Mouse (Mus musculus) neural tube, embryonic 12.5 days (tissue): ENCODE results near the gene Adi1. TPM values are rescaled to one million over a fixed set of nuclear protein-coding genes. Genes with fewer than 3 reads are reported as not detected.

Experiments
- ATAC-seq: fragments of 200-750 bp; cut with Nextera tagmentation; 2 replicates; pipeline ENCODE4 v1.8.0; 2017; ENCODE audit warnings: low read depth, mild to moderate bottlenecking, moderate TSS enrichment, moderate library complexity; ENCODE audit not compliant: low FRiP score
- H3K27ac ChIP-seq: fragments of 300-500 bp; sonication (generic); 2 replicates; pipeline ENCODE4 v1.5.1; 2016
- H3K27me3 ChIP-seq: fragments of 300-500 bp; sonication (generic); replicated peaks from 2 replicates; pipeline ENCODE4 v1.6.1; 2016; ENCODE audit warnings: mild to moderate bottlenecking
- H3K36me3 ChIP-seq: fragments of 300-500 bp; sonication (generic); 2 replicates; pipeline ENCODE4 v1.6.1; 2016; ENCODE audit warnings: mild to moderate bottlenecking
- H3K4me1 ChIP-seq: fragments of 300-500 bp; sonication (generic); 2 replicates; pipeline ENCODE4 v1.6.1; 2016
- H3K4me2 ChIP-seq: fragments of 300-500 bp; sonication (generic); replicated peaks from 2 replicates; pipeline ENCODE4 v1.6.1; 2016; ENCODE audit warnings: mild to moderate bottlenecking
- H3K4me3 ChIP-seq: fragments of 300-500 bp; sonication (generic); 2 replicates; pipeline ENCODE4 v1.5.1; 2016
- H3K9ac ChIP-seq: fragments of 300-500 bp; sonication (generic); 2 replicates; pipeline ENCODE4 v1.6.1; 2016; ENCODE audit warnings: mild to moderate bottlenecking
- H3K9me3 ChIP-seq: fragments of 300-500 bp; sonication (generic); 2 replicates; pipeline ENCODE4 v1.6.1; 2016; ENCODE audit warnings: mild to moderate bottlenecking
- WGBS: fragments of 180-500 bp; shearing (Covaris S2); methylation state at CpG from one replicate; pipeline ENCODE4 v1.1.7; 2016; 5-methylcytosine and 5-hydroxymethylcytosine counted together
- polyA plus RNA-seq: library from polyadenylated mRNA; unstranded; fragments of >200 nt; fragmentation: Nextera tagmentation; extraction: Ambion mirVana; gene quantifications from 2 replicates; pipeline ENCODE4 v1.2.1, GENCODE M21; 2016

The Adi1 gene
- polyA plus RNA-seq, 1 experiment from 2014 or later = 36.7 TPM

- H3K4me2 ChIP-seq = no peak overlapping the region
- no peaks in the 10 kb centered on the region for H3K9me3 ChIP-seq
- ATAC-seq = no peak
- H3K36me3 ChIP-seq = peaks cover 18% of the 10 kb centered on the region; the same call in 1 of the 2 replicates
- no peak overlapping the region for H3K27ac ChIP-seq
- WGBS = 84% methylated on average over 5 of the region's 5 CpGs
- peaks cover 9% of the 10 kb centered on the region for H3K4me1 ChIP-seq
- H3K27me3 ChIP-seq = no peaks in the 10 kb centered on the region; the same call in 1 of the 2 replicates
- no peak overlapping the region for H3K9ac ChIP-seq
- H3K4me3 ChIP-seq = no peak overlapping the region
These were observed 24.1 kb downstream of the Adi1 start for GRCm38 (mm10) chr12:28699086-28699485.

GRCm38 (mm10) chr12:28699656-28700055, 24.6 kb downstream of the Adi1 start:
- ATAC-seq = no peak; the same call in 1 of the 2 replicates
- no peaks in the 10 kb centered on the region for H3K9me3 ChIP-seq
- H3K4me2 ChIP-seq = no peak overlapping the region
- H3K27me3 ChIP-seq = no peaks in the 10 kb centered on the region; the same call in 1 of the 2 replicates
- H3K4me1 ChIP-seq = peaks cover 15% of the 10 kb centered on the region
- H3K36me3 ChIP-seq = peaks cover 14% of the 10 kb centered on the region; the same call in 1 of the 2 replicates
- WGBS = 10% methylated on average over 6 of the region's 6 CpGs
- peak overlapping the region; percentile 48; the same call in 1 of the 2 replicates for H3K27ac ChIP-seq
- H3K9ac ChIP-seq = no peak overlapping the region
- no peak overlapping the region for H3K4me3 ChIP-seq

- Histone ChIP-seq H3K9ac (no peak overlapping the region), H3K4me3 (no peak overlapping the region), H3K9me3 (no peaks in the 10 kb centered on the region), H3K36me3 (peaks cover 11% of the 10 kb centered on the region; the same call in 1 of the 2 replicates), H3K27ac (peak overlapping the region; percentile 48; the same call in 1 of the 2 replicates), H3K4me2 (no peak overlapping the region), H3K4me1 (peaks cover 19% of the 10 kb centered on the region), H3K27me3 (no peaks in the 10 kb centered on the region; the same call in 1 of the 2 replicates)
- 34% methylated on average over 3 of the region's 3 CpGs for WGBS
- ATAC-seq = no peak
These were observed 25.1 kb downstream of the Adi1 start for GRCm38 (mm10) chr12:28700101-28700511.

- Histone ChIP-seq H3K27me3 (no peaks in the 10 kb centered on the region; the same call in 1 of the 2 replicates), H3K4me1 (peaks cover 22% of the 10 kb centered on the region), H3K9ac (no peak overlapping the region), H3K36me3 (peaks cover 8% of the 10 kb centered on the region; the same call in 1 of the 2 replicates), H3K27ac (no peak overlapping the region), H3K4me2 (no peak overlapping the region), H3K4me3 (no peak overlapping the region), H3K9me3 (no peaks in the 10 kb centered on the region)
- 82% methylated on average over 19 of the region's 19 CpGs for WGBS
- peak; percentile 31; the same call in 1 of the 2 replicates for ATAC-seq
These were observed 25.6 kb downstream of the Adi1 start for GRCm38 (mm10) chr12:28700561-28701025.

- H3K27ac ChIP-seq = no peak overlapping the region
- no peak overlapping the region for H3K4me3 ChIP-seq
- no peaks in the 10 kb centered on the region; the same call in 1 of the 2 replicates for H3K27me3 ChIP-seq
- ATAC-seq = no peak
- H3K9ac ChIP-seq = no peak overlapping the region
- 83% methylated on average over 11 of the region's 11 CpGs for WGBS
- H3K4me2 ChIP-seq = no peak overlapping the region
- H3K9me3 ChIP-seq = no peaks in the 10 kb centered on the region
- peaks cover 22% of the 10 kb centered on the region for H3K4me1 ChIP-seq
- H3K36me3 ChIP-seq = peaks cover 3% of the 10 kb centered on the region; the same call in 1 of the 2 replicates
These were observed 26.3 kb downstream of the Adi1 start for GRCm38 (mm10) chr12:28701302-28701701.

GRCm38 (mm10) chr12:28704381-28704780, 29.4 kb downstream of the Adi1 start:
- peaks cover 5% of the 10 kb centered on the region for H3K36me3 ChIP-seq
- no peaks in the 10 kb centered on the region; the same call in 1 of the 2 replicates for H3K27me3 ChIP-seq
- H3K4me1 ChIP-seq = peaks cover 22% of the 10 kb centered on the region
- H3K4me3 ChIP-seq = no peak overlapping the region
- H3K4me2 ChIP-seq = no peak overlapping the region; the same call in 1 of the 2 replicates
- 5% methylated on average over 12 of the region's 12 CpGs for WGBS
- H3K27ac ChIP-seq = no peak overlapping the region
- no peaks in the 10 kb centered on the region for H3K9me3 ChIP-seq
- ATAC-seq = no peak
- H3K9ac ChIP-seq = 0 out of 2 replicates have a peak overlapping the region, but pooled peaks have one; percentile 8

GRCm38 (mm10) chr12:28705204-28705603, 30.2 kb downstream of the Adi1 start:
- H3K4me1 ChIP-seq = peaks cover 19% of the 10 kb centered on the region
- 88% methylated on average over 6 of the region's 6 CpGs for WGBS
- no peak for ATAC-seq
- H3K4me3 ChIP-seq = no peak overlapping the region
- H3K36me3 ChIP-seq = peaks cover 11% of the 10 kb centered on the region
- H3K9ac ChIP-seq = 0 out of 2 replicates have a peak overlapping the region, but pooled peaks have one; percentile 8
- no peaks in the 10 kb centered on the region; the same call in 1 of the 2 replicates for H3K27me3 ChIP-seq
- H3K9me3 ChIP-seq = no peaks in the 10 kb centered on the region
- no peak overlapping the region for H3K27ac ChIP-seq
- no peak overlapping the region for H3K4me2 ChIP-seq

GRCm38 (mm10) chr12:28708154-28708553, 33.1 kb downstream of the Adi1 start:
- Histone ChIP-seq H3K4me3 (no peak overlapping the region), H3K4me1 (peaks cover 14% of the 10 kb centered on the region), H3K36me3 (peaks cover 29% of the 10 kb centered on the region), H3K9me3 (no peaks in the 10 kb centered on the region), H3K4me2 (no peak overlapping the region), H3K9ac (no peak overlapping the region), H3K27me3 (no peaks in the 10 kb centered on the region), H3K27ac (no peak overlapping the region)
- WGBS = 85% methylated on average over 4 of the region's 4 CpGs
- no peak for ATAC-seq

- no peaks in the 10 kb centered on the region for H3K4me1 ChIP-seq
- H3K4me3 ChIP-seq = no peak overlapping the region
- no peak overlapping the region; the same call in 1 of the 2 replicates for H3K9ac ChIP-seq
- no peak overlapping the region for H3K4me2 ChIP-seq
- H3K36me3 ChIP-seq = peaks cover 30% of the 10 kb centered on the region
- ATAC-seq = no peak
- no peak overlapping the region for H3K27ac ChIP-seq
- 67% methylated on average over 22 of the region's 22 CpGs for WGBS
- H3K27me3 ChIP-seq = no peaks in the 10 kb centered on the region
- H3K9me3 ChIP-seq = no peaks in the 10 kb centered on the region
These were observed 35.6 kb downstream of the Adi1 start for GRCm38 (mm10) chr12:28710566-28711185.

- Histone ChIP-seq H3K9ac (no peak overlapping the region), H3K9me3 (no peaks in the 10 kb centered on the region), H3K36me3 (peaks cover 31% of the 10 kb centered on the region), H3K4me3 (no peak overlapping the region), H3K4me1 (0 out of 2 replicates have a peak, but pooled peaks cover 3% of the 10 kb centered on the region), H3K27me3 (no peaks in the 10 kb centered on the region), H3K4me2 (no peak overlapping the region), H3K27ac (no peak overlapping the region)
- no peak for ATAC-seq
- 90% methylated on average over 24 of the region's 24 CpGs for WGBS
These were observed 40.0 kb downstream of the Adi1 start for GRCm38 (mm10) chr12:28714822-28715632.

- Histone ChIP-seq H3K4me1 (0 out of 2 replicates have a peak, but pooled peaks cover 3% of the 10 kb centered on the region), H3K9me3 (no peaks in the 10 kb centered on the region), H3K4me2 (no peak overlapping the region), H3K27ac (no peak overlapping the region), H3K36me3 (peaks cover 38% of the 10 kb centered on the region), H3K9ac (no peak overlapping the region), H3K27me3 (no peaks in the 10 kb centered on the region), H3K4me3 (no peak overlapping the region)
- no peak for ATAC-seq
- WGBS = 49% methylated on average over 2 of the region's 2 CpGs
These were observed 42.0 kb downstream of the Adi1 start for GRCm38 (mm10) chr12:28717066-28717465.

- no peak for ATAC-seq
- Histone ChIP-seq H3K27me3 (no peaks in the 10 kb centered on the region), H3K36me3 (peaks cover 38% of the 10 kb centered on the region), H3K9me3 (no peaks in the 10 kb centered on the region), H3K9ac (no peak overlapping the region), H3K4me1 (0 out of 2 replicates have a peak, but pooled peaks cover 3% of the 10 kb centered on the region), H3K4me2 (no peak overlapping the region), H3K4me3 (no peak overlapping the region), H3K27ac (no peak overlapping the region)
- 93% methylated on average over 2 of the region's 2 CpGs for WGBS
These were observed 43.1 kb downstream of the Adi1 start for GRCm38 (mm10) chr12:28718106-28718505.
